Mouse (Mus musculus) testis, adult 2 months (tissue): ENCODE results near the gene Foxa3.
A peak's percentile ranks its signal among the peaks of the same experiment; 100 is the strongest.

Experiments
- CTCF ChIP-seq: fragments of 200-500 bp; IDR thresholded peaks from 2 replicates; pipeline ENCODE4 v1.5.1; 2012; ENCODE audit warnings: low read depth, mild to moderate bottlenecking, inconsistent platforms, low read length, moderate library complexity; ENCODE audit not compliant: control insufficient read depth, insufficient read depth, insufficient replicate concordance
- POLR2A ChIP-seq: fragments of 200-500 bp; IDR thresholded peaks from 2 replicates; pipeline ENCODE4 v1.6.1; 2012; ENCODE audit warnings: low read depth, mild to moderate bottlenecking, inconsistent platforms, low read length, moderate library complexity; ENCODE audit not compliant: control insufficient read depth

DNA sequence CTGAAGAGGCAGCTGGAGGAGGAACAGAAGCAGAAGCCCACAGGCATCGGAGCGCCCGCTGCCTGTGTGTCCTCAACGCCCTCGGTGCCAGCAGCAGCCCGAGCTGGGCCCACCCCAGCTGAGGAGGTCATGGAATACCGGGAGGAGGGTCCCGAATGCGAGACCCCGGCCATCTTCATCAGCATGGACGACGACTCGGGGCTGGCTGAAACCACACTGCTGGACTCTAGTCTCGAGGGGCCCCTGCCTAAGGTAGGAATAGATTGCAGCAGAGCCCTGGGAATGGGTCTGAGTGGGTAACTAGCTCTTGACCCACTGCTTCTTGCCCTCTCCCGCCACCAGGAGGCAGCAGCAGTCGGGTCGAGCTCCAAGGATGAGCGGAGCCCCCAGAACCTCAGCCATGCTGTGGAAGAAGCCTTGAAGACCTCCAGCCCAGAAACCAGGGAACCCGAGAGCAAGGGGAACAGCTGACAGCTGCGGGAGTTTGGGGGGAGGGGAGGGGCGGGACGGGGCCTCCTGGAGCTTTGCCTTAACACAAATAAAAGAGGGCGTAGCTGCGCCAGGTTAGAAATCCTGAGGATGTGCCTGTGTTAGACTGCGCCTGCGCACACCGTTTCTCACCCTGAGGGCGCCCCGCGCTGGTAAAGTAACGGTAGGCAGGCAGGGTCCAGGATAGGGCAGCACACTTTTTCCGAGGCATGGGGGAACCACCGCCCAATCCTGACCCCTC, 30.9 kb upstream of the Foxa3 start, which contains the start of gene Rsph6a:
- peak; percentile 46; the same call in 1 of the 2 replicates for TF ChIP-seq CTCF
- TF ChIP-seq POLR2A, result peak; percentile 63; the same call in 1 of the 2 replicates
